Mouse (Mus musculus): ENCODE results near the gene Eml2. TPM values are rescaled to one million over a fixed set of nuclear protein-coding genes. Genes with fewer than 3 reads are reported as not detected.
A peak's percentile ranks its signal among the peaks of the same experiment; 100 is the strongest.
"Not testable (repeated sequence)": the region's sequence is repeated elsewhere in the genome, so short reads cannot be mapped to it uniquely, and the experiment has no call there.

The Eml2 gene
- 100 to 1,000 TPM; 124 to 156 TPM for total RNA-seq (2021)

- intact Hi-C loops (cut with DNase I) = loop anchor here (5.0 kb wide), 1 partner anchor 166 kb away; the partner anchor contains the start of gene Ercc1
- DNase-seq (ENCODE audit: low spot score in 2 of 2) = peak; percentile 68 to 87
Measured at GRCm38 (mm10) chr7:19175708-19176515, at the start of gene Eml2. Gene Eml2, plus strand, starts transcription at chr7:19176421.

DNA sequence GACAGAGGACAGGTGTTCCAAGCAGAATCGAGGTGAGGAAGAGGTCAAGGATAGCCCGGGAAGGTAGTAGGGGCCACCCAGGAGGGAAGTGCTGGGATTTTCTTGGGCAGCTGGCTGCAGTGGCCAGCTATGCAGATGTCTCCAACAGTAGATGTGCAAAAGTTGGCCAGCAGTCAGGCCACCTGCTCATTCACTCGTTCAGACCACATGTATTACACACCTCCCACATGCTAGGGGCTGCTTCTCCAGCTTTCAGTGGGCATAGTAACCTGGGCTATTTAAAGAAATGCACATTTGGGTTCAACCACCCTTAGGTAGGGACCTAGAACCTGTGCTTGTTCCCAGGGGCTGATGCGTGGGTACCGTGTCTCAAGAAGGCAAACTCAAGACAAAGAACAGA, 48.5 kb upstream of the Eml2 start:
- no peak for DNase-seq (ENCODE audit: low spot score in 2 of 2)
- intact Hi-C loops (cut with DNase I) = no loop called here

DNA sequence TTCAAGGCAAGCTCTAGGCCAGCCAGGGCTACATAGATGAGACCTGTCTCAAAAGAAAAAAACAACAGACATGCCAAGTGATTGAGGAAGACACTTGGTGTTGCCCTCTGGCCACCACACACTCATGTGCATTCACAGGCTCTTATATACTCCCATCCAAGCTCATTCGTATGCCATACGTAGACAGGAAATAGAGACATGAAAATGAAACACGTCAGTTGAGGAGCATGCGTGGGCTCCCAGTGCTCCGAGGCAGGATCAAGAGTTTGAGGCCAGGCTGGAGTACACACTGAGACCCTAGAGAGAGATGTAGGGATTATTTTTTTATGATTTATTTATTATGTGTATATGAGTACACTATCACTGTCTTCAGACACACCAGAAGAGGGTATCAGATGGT, 46.8 kb upstream of the Eml2 start:
- intact Hi-C loops (cut with DNase I) = no loop called here
- no peak for DNase-seq (ENCODE audit: low spot score in 2 of 2)

DNA sequence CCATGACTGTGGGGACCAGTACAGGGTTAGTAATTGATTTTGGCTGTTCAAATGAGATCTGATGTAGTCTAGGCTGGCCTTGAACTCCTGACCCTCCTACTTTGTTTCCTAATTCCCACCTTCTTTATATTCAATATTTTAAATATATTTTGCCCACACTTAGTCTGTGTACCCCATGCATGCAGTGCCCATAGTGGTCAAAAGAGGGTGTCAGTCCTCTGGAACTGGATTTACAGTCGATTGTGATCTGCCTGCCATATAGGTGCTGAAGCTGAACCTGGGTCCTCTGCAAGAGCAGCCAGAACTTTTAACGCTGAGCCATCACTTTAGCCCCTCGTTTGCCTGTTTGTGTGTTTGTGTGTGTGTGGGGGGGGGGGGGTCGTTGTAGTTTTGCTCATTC, 45.6 kb upstream of the Eml2 start:
- no peak for DNase-seq (ENCODE audit: low spot score in 2 of 2)
- intact Hi-C loops (cut with DNase I) = no loop called here

GRCm38 (mm10) chr7:19131324-19131848, 44.8 kb upstream of the Eml2 start:
- peak; percentile 95 to 96 for DNase-seq (ENCODE audit: low spot score in 2 of 2)
- intact Hi-C loops (cut with DNase I) = no loop called here

DNA sequence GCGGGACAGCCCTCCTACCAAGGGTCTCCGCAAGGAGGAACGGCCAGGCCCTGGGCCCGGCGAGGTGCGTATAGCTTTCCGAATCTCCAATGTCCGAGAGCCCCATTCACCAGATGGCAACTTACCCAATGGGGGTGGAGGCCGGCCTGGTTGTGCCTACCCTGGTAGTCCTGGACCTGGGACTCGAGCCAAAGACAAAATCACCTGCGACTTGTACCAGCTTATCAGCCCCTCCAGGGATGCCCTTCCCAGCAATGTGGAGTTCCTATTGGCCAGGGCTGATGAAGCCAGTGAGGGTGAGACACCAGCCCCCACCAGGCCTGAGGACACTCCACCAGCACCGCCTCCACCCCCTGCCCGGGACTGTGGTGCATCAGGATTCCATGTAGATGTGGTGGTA, 40.1 kb upstream of the Eml2 start:
- no peak for DNase-seq (ENCODE audit: low spot score in 2 of 2)
- intact Hi-C loops (cut with DNase I) = no loop called here

DNA sequence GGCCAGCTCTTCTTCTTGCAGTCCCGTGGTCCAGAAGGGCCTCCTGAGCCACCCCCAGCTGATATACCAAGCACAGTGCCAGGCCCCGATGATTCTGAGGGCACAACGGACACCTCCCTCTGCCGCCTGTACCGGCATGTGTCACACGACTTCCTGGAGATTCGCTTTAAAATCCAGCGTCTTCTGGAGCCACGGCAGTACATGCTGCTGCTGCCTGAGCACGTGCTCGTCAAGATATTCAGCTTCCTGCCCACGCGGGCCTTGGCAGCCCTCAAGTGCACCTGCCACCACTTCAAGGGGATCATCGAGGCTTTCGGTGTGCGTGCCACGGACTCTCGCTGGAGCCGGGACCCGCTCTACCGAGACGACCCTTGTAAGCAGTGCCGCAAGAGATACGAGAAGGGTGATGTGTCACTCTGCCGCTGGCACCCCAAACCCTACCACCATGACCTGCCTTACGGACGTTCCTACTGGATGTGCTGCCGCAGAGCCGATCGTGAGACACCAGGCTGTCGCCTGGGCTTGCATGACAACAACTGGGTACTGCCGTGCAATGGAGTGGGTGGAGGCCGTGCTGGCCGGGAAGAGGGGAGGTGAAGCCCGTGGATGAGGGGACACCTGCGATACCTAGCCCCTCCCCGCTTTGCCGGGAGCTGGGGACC, 39.4 kb upstream of the Eml2 start:
- DNase-seq (ENCODE audit: low spot score in 2 of 2) = peak; percentile 71 to 73
- intact Hi-C loops (cut with DNase I) = no loop called here

DNA sequence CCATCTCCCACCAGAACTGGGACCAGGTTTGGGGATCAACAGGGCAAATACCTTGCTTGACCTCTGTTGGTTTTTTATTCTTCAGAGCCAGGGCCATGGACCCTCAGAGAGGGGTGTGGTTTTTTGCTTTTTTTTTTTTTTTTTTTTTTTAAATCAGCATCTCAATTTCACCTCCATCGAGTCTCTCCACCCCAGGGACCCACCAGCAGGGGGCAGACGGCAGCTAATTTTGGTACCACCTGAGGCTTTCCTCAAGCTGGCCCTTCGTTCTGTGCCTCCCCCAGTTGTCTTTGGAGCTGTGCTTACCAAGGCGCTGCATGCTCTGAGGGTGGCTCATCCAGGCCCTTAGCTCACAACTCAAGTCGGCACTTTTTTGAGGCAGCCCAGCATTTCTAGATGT, 38.8 kb upstream of the Eml2 start:
- peak; percentile 49 to 66 for DNase-seq (ENCODE audit: low spot score in 2 of 2)

DNA sequence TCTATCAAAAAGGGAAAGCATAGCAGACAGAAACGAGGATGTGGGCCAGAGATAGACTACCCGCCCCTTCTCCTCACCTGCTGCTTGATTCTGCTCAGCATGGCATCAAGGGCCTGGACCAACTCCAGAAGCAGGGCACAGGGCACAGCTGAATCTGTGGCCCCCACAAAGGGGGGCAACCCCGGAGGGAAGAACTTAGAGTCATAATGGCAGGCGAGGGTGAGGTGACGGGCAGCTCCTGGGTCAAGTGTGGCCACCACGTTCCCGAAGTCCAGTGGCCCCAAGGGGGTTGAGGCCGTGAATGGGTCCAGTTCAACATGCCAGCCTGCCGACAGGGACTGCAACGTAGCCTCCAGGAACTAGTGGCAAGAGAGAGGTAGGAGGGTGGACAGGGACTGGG, 29.4 kb upstream of the Eml2 start:
- DNase-seq (ENCODE audit: low spot score in 2 of 2) = no peak
- intact Hi-C loops (cut with DNase I) = no loop called here

More for the DNA sequence above, 38.8 kb upstream of the Eml2 start:
- intact Hi-C loops (cut with DNase I) = no loop called here

GRCm38 (mm10) chr7:19147497-19148045, 28.6 kb upstream of the Eml2 start:
- intact Hi-C loops (cut with DNase I) = no loop called here
- DNase-seq (ENCODE audit: low spot score in 2 of 2) = no peak

DNA sequence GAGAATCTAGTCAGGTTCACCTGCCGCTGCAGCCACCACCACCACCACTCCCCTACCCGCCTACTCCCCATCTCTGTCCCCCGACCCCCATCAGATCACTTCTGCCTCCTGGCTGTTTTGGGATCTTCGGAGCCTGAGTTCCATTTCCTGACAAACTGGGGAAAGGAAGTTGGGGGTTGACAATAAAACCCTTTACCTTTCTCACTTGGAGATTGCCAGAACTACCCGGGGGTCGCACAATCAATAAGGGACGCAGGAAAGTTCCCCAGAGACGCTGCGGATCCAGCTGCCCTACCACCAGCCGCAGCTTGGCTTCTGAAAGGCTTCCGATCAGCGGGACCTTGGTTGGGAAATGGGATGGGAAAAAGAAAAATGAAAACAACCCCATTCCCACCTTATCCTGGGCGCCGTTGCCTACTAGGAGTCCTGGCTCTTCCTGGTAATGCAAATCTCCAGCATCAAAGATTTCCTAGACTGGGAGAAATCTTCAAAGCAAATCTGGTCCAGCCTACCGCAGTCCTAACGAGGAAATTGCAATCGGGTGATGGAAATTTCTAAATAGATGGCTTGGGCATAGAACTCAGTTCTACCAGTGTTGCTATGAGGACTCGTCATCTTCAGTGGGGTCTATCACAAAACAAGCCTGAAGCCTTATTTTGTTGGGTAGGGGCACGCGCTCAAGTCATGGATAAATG, 27.9 kb upstream of the Eml2 start:
- intact Hi-C loops (cut with DNase I) = no loop called here
- DNase-seq (ENCODE audit: low spot score in 2 of 2) = no peak

GRCm38 (mm10) chr7:19148875-19149541, 27.2 kb upstream of the Eml2 start, which contains the start of gene Qpctl:
Gene Qpctl, minus strand, starts transcription at chr7:19149291.
- intact Hi-C loops (cut with DNase I) = no loop called here
- peak; percentile 97 to 98 for DNase-seq (ENCODE audit: low spot score in 2 of 2)

GRCm38 (mm10) chr7:19149626-19150025, 26.6 kb upstream of the Eml2 start, which contains the start of gene Snrpd2:
Gene Snrpd2, plus strand, starts transcription at chr7:19149722.
- peak; percentile 94 for DNase-seq (ENCODE audit: low spot score in 2 of 2)
- intact Hi-C loops (cut with DNase I) = no loop called here

- DNase-seq (ENCODE audit: low spot score in 2 of 2); intact Hi-C loops (cut with DNase I): not testable (repeated sequence)
Measured at GRCm38 (mm10) chr7:19151121-19151520, 25.1 kb upstream of the Eml2 start.

DNA sequence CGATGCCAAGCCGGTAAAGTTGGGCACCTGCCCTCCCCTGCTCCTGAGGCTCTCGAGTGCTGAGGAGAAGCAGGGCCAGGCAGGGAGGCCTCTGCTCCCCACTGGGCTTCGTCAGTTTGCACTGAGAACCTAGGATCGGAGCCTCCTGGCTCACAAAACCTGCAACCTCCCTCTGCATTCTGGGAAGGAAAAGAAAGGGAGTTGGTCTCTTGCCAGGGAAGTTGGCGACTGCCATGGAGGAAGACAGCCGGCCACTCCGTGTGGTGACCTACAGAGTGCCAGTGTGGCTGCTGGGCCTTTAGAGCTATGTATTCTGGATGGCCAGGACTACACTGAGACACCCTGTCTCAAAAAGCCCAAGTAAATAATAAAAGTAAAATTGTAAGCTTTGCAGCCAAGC, 21.4 kb upstream of the Eml2 start:
- intact Hi-C loops (cut with DNase I) = no loop called here
- no peak for DNase-seq (ENCODE audit: low spot score in 2 of 2)

- intact Hi-C loops (cut with DNase I) = loop anchor here (1.0 kb wide), 1 partner anchor 14 kb away; no protein-coding TSS in a partner anchor
- no peak for DNase-seq (ENCODE audit: low spot score in 2 of 2)
Measured at GRCm38 (mm10) chr7:19155825-19156475, 20.3 kb upstream of the Eml2 start.

- intact Hi-C loops (cut with DNase I) = no loop called here
- DNase-seq (ENCODE audit: low spot score in 2 of 2) = peak; percentile 93
Measured at GRCm38 (mm10) chr7:19157160-19157800, 18.9 kb upstream of the Eml2 start.

- intact Hi-C loops (cut with DNase I) = no loop called here
- DNase-seq (ENCODE audit: low spot score in 2 of 2) = no peak
Measured at GRCm38 (mm10) chr7:19158601-19159000, 17.6 kb upstream of the Eml2 start.

Data from left cerebral cortex, postnatal 36 days (tissue).